Mouse (Mus musculus) heart, postnatal 10 days (tissue): Measurements from ENCODE around the gene Bmt2. TPM values are rescaled to one million over a fixed set of nuclear protein-coding genes. Genes with fewer than 3 reads are reported as not detected.

Source experiments
- total RNA-seq, 2 experiments: library from RNA; stranded (reverse); gene quantifications; 2 replicates each; pipeline ENCODE4 v1.2.3; 2021

Gene Bmt2
- total RNA-seq, 2 experiments from 2014 or later, result 10.4 to 11.2 TPM

Other genes with a start within 250 kb of the Bmt2 start
- 10 to 100 TPM; 23.9 to 25.4 TPM for gene Tmem168, start 69.9 kb downstream of the Bmt2 start, total RNA-seq
- under 1 TPM; 0.40 to 0.45 TPM for gene Gpr85, start 162.0 kb upstream of the Bmt2 start, total RNA-seq
- 10 to 100 TPM; 47.5 to 51.9 TPM for gene 2610001J05Rik, start 193.6 kb upstream of the Bmt2 start, total RNA-seq